14 mouse cellular contexts compared by ENCODE assay signal in genomic region chrX:7740082-7740819, GRCm38 (mm10). TPM values are rescaled to one million over a fixed set of nuclear protein-coding genes. Genes with fewer than 3 reads are reported as not detected.
DNase-seq lines count a peak whose midpoint lies in the region; ATAC-seq and TF ChIP-seq lines count a peak whose summit lies in the region.
"Had no signal": no experiment of that assay in that cellular context is flagged by ENCODE, and none has a peak within 500 bp of the region (broad histone marks: within the 10 kb centered on the region; RNA-seq: fewer than 3 reads in every experiment).

No protein-coding gene starts in this region.

- DNase-seq in embryo, embryonic 10 days (ENCODE audit: low spot score), result peak; percentile 14
- no peak for DNase-seq in embryo, embryonic 10.5 days (ENCODE audit: low spot score)
- peak; percentile 26 to 35 for DNase-seq in kidney, adult 8-10 months
- peak; percentile 75 to 81 for DNase-seq in lung, adult 18-20 months
- peak; percentile 76 for DNase-seq in stomach, postnatal 0 days (ENCODE audit: low spot score)
- DNase-seq in limb, embryonic 10.5 days (ENCODE audit: low spot score), result no peak
- no peak for DNase-seq in cerebellum, postnatal 14 days
- no peak for DNase-seq in retina, postnatal 1 day
- DNase-seq: heart, postnatal 14 days; layer of hippocampus, postnatal 36 days; right cerebral cortex, postnatal 25 days; thymus, postnatal 36 days had no signal

- WGBS in stomach, postnatal 0 days, result 38% methylated on average over 10 of the region's 10 CpGs
- 61% methylated on average over 10 of the region's 10 CpGs for WGBS in limb, embryonic 10.5 days

- no peaks in the 10 kb centered on the region for H3K9me3 ChIP-seq in stomach, postnatal 0 days (ENCODE audit: control insufficient read depth, low read length)
- H3K9me3 ChIP-seq in limb, embryonic 10.5 days (replicated peaks), result no peaks in the 10 kb centered on the region; the same call in 1 of the 2 replicates

- peak overlapping the region; percentile 86 for H3K27ac ChIP-seq in stomach, postnatal 0 days (replicated peaks)
- no peak overlapping the region for H3K27ac ChIP-seq in limb, embryonic 10.5 days
- H3K27ac ChIP-seq: macrophage had no signal

- no peak for TF ChIP-seq CTCF in stomach, postnatal 0 days (IDR thresholded peaks at IDR 0.05; ENCODE audit: low read depth)

- peak overlapping the region; percentile 20 for H3K4me3 ChIP-seq in stomach, postnatal 0 days (ENCODE audit: low read depth, low read length)
- no peak overlapping the region for H3K4me3 ChIP-seq in limb, embryonic 10.5 days

- peak overlapping the region; percentile 38; the same call in 1 of the 2 replicates for H3K9ac ChIP-seq in stomach, postnatal 0 days (ENCODE audit: low read length)

- H3K36me3 ChIP-seq in stomach, postnatal 0 days (ENCODE audit: control insufficient read depth, insufficient read depth, low read length), result no peaks in the 10 kb centered on the region
- H3K36me3 ChIP-seq in limb, embryonic 10.5 days, result peaks cover 25% of the 10 kb centered on the region

- H3K4me1 ChIP-seq in stomach, postnatal 0 days (replicated peaks; ENCODE audit: control insufficient read depth, insufficient read depth), result no peaks in the 10 kb centered on the region
- H3K4me1 ChIP-seq in limb, embryonic 10.5 days, result 0 out of 2 replicates have a peak, but pooled peaks cover 2% of the 10 kb centered on the region

- ATAC-seq in stomach, postnatal 0 days (ENCODE audit: low FRiP score, low TSS enrichment), result peak; percentile 88

- no peaks in the 10 kb centered on the region for H3K27me3 ChIP-seq in stomach, postnatal 0 days (ENCODE audit: control insufficient read depth, insufficient read depth, low read length)
- H3K27me3 ChIP-seq in limb, embryonic 10.5 days (ENCODE audit: low read depth, poor library complexity, severe bottlenecking), result no peaks in the 10 kb centered on the region

- TF ChIP-seq EP300 in stomach, postnatal 0 days (optimal IDR thresholded peaks at IDR 0.05), result no peak

- peak overlapping the region; percentile 32 for H3K4me2 ChIP-seq in stomach, postnatal 0 days (replicated peaks; ENCODE audit: low read depth)

RNA-seq across cellular contexts. Expression of gene Ccdc120, which starts 10.5 kb away (rescaled TPM):
- polyA plus RNA-seq in stomach, postnatal 0 days (2015; fragmentation: Nextera tagmentation; extraction: Ambion mirVana), result 21.5 and 23.0 TPM in 2 replicates
- polyA plus RNA-seq in limb, embryonic 10.5 days (2016; fragmentation: Nextera tagmentation; extraction: Ambion mirVana), result 21.8 and 21.9 TPM in 2 replicates

RNA-seq across cellular contexts. Expression of gene Praf2, which starts 12.0 kb away (rescaled TPM):
- 23.8 and 26.0 TPM in 2 replicates for polyA plus RNA-seq in stomach, postnatal 0 days (2015; fragmentation: Nextera tagmentation; extraction: Ambion mirVana)
- 74.0 and 79.0 TPM in 2 replicates for polyA plus RNA-seq in limb, embryonic 10.5 days (2016; fragmentation: Nextera tagmentation; extraction: Ambion mirVana)

RNA-seq across cellular contexts. Expression of gene Gm45208, which starts 18.2 kb away (rescaled TPM):
- polyA plus RNA-seq in stomach, postnatal 0 days (2015; fragmentation: Nextera tagmentation; extraction: Ambion mirVana), result not detected in 2 replicates
- not detected in 2 replicates for polyA plus RNA-seq in limb, embryonic 10.5 days (2016; fragmentation: Nextera tagmentation; extraction: Ambion mirVana)
- polyA plus RNA-seq: macrophage; neural tube, embryonic 11.5 days had no signal

RNA-seq across cellular contexts. Expression of gene Tfe3, which starts 22.1 kb away (rescaled TPM):
- 17.3 and 18.2 TPM in 2 replicates for polyA plus RNA-seq in stomach, postnatal 0 days (2015; fragmentation: Nextera tagmentation; extraction: Ambion mirVana)
- 26.0 and 26.8 TPM in 2 replicates for polyA plus RNA-seq in limb, embryonic 10.5 days (2016; fragmentation: Nextera tagmentation; extraction: Ambion mirVana)

RNA-seq across cellular contexts. Expression of gene Wdr45, which starts 26.1 kb away (rescaled TPM):
- polyA plus RNA-seq in stomach, postnatal 0 days (2015; fragmentation: Nextera tagmentation; extraction: Ambion mirVana), result 30.3 and 33.6 TPM in 2 replicates
- 18.1 and 20.8 TPM in 2 replicates for polyA plus RNA-seq in limb, embryonic 10.5 days (2016; fragmentation: Nextera tagmentation; extraction: Ambion mirVana)

Comparison
In these comparisons a context has a peak if more than half of its experiments do, and no peak if none do; other contexts are left out.
1. DNase-seq: peak in embryo, embryonic 10 days (single experiment), kidney, adult 8-10 months (2 of 2), lung, adult 18-20 months (2 of 2) and stomach, postnatal 0 days (single experiment); none in embryo, embryonic 10.5 days (single experiment), limb, embryonic 10.5 days (single experiment), cerebellum, postnatal 14 days (0 of 2) and retina, postnatal 1 day (single experiment).